Mouse (Mus musculus) forebrain, embryonic 13.5 days (tissue): Measurements from ENCODE around the gene Wdsub1. TPM values are rescaled to one million over a fixed set of nuclear protein-coding genes. Genes with fewer than 3 reads are reported as not detected.

Experiments
- ATAC-seq: fragments of 200-750 bp; cut with Nextera tagmentation; 2 replicates; pipeline ENCODE4 v1.8.0; 2017
- H3K27ac ChIP-seq: fragments of 300-500 bp; sonication (generic); 2 replicates; pipeline ENCODE4 v1.5.1; 2015; ENCODE audit warnings: inconsistent platforms, mild to moderate bottlenecking, moderate library complexity
- H3K27me3 ChIP-seq: fragments of 300-500 bp; sonication (generic); 2 replicates; pipeline ENCODE4 v1.6.1; 2015; ENCODE audit warnings: mild to moderate bottlenecking, inconsistent platforms
- H3K36me3 ChIP-seq: fragments of 300-500 bp; sonication (generic); 2 replicates; pipeline ENCODE4 v1.6.1; 2015; ENCODE audit warnings: mild to moderate bottlenecking, inconsistent platforms; ENCODE audit not compliant: poor library complexity, severe bottlenecking
- H3K4me1 ChIP-seq: fragments of 300-500 bp; sonication (generic); 2 replicates; pipeline ENCODE4 v1.6.1; 2015; ENCODE audit warnings: inconsistent platforms
- H3K4me2 ChIP-seq: fragments of 300-500 bp; sonication (generic); 2 replicates; pipeline ENCODE4 v1.6.1; 2015; ENCODE audit warnings: inconsistent platforms, mild to moderate bottlenecking, moderate library complexity
- H3K4me3 ChIP-seq: fragments of 300-500 bp; sonication (generic); 2 replicates; pipeline ENCODE4 v1.5.1; 2015; ENCODE audit warnings: mild to moderate bottlenecking, inconsistent platforms
- H3K9ac ChIP-seq: fragments of 300-500 bp; sonication (generic); 2 replicates; pipeline ENCODE4 v1.6.1; 2015; ENCODE audit warnings: mild to moderate bottlenecking, inconsistent platforms
- H3K9me3 ChIP-seq: fragments of 300-500 bp; sonication (generic); replicated peaks from 2 replicates; pipeline ENCODE4 v1.6.1; 2016; ENCODE audit warnings: inconsistent platforms
- WGBS: fragments of 180-500 bp; shearing (Covaris S2); methylation state at CpG from one replicate; pipeline ENCODE4 v1.1.7; 2015; 5-methylcytosine and 5-hydroxymethylcytosine counted together
- polyA plus RNA-seq: library from polyadenylated mRNA; unstranded; fragments of >200 nt; fragmentation: Nextera tagmentation; extraction: Ambion mirVana; gene quantifications from 2 replicates; pipeline ENCODE4 v1.2.1, GENCODE M21; 2015

Wdsub1 gene
- 12.3 and 13.7 TPM in 2 replicates for polyA plus RNA-seq

- H3K27ac ChIP-seq, result 0 out of 2 replicates have a peak within 1 kb of the TSS, but pooled peaks have one; percentile 42
- H3K9me3 ChIP-seq, result no peaks in the 10 kb centered on the region
- WGBS, result 5% methylated on average over 57 of the region's 57 CpGs
- H3K9ac ChIP-seq, result peak within 1 kb of the TSS; percentile 76
- peak; percentile 97 for ATAC-seq
- no peaks in the 10 kb centered on the region for H3K36me3 ChIP-seq
- no peaks in the 10 kb centered on the region; the same call in 1 of the 2 replicates for H3K4me1 ChIP-seq
- H3K4me2 ChIP-seq, result peak within 1 kb of the TSS; percentile 82
- no peaks in the 10 kb centered on the region for H3K27me3 ChIP-seq
- peak within 1 kb of the TSS; percentile 81 for H3K4me3 ChIP-seq
Measured at GRCm38 (mm10) chr2:59881831-59882741, at the start of gene Wdsub1. Gene Wdsub1, minus strand, starts transcription at chr2:59882591.

GRCm38 (mm10) chr2:59913610-59914009, 31.2 kb upstream of the Wdsub1 start:
- Histone ChIP-seq H3K9me3 (no peaks in the 10 kb centered on the region), H3K4me3 (no peak overlapping the region), H3K27ac (no peak overlapping the region), H3K4me1 (no peaks in the 10 kb centered on the region), H3K9ac (no peak overlapping the region), H3K36me3 (peaks cover 77% of the 10 kb centered on the region), H3K27me3 (no peaks in the 10 kb centered on the region), H3K4me2 (no peak overlapping the region)
- no peak for ATAC-seq
- WGBS, result 76% methylated on average over 11 of the region's 11 CpGs

- H3K36me3 ChIP-seq, result peaks cover 66% of the 10 kb centered on the region
Measured at GRCm38 (mm10) chr2:59908048-59908447, 25.7 kb upstream of the Wdsub1 start.

GRCm38 (mm10) chr2:59904007-59904406, 21.6 kb upstream of the Wdsub1 start:
- H3K4me2 ChIP-seq, result no peak overlapping the region
- H3K27me3 ChIP-seq, result no peaks in the 10 kb centered on the region
- no peaks in the 10 kb centered on the region for H3K4me1 ChIP-seq
- H3K4me3 ChIP-seq, result no peak overlapping the region
- no peak overlapping the region for H3K27ac ChIP-seq
- 85% methylated on average over 7 of the region's 7 CpGs for WGBS
- H3K9ac ChIP-seq, result no peak overlapping the region
- no peak for ATAC-seq
- peaks cover 64% of the 10 kb centered on the region for H3K36me3 ChIP-seq
- no peaks in the 10 kb centered on the region for H3K9me3 ChIP-seq

More at GRCm38 (mm10) chr2:59908048-59908447, 25.7 kb upstream of the Wdsub1 start:
- Histone ChIP-seq H3K4me3 (no peak overlapping the region), H3K9ac (no peak overlapping the region), H3K4me1 (no peaks in the 10 kb centered on the region), H3K4me2 (no peak overlapping the region), H3K9me3 (no peaks in the 10 kb centered on the region), H3K27ac (no peak overlapping the region), H3K27me3 (no peaks in the 10 kb centered on the region)
- ATAC-seq, result no peak
- WGBS, result 91% methylated on average over 9 of the region's 9 CpGs

GRCm38 (mm10) chr2:59898666-59899065, 16.3 kb upstream of the Wdsub1 start:
- H3K4me3 ChIP-seq, result no peak overlapping the region
- H3K9me3 ChIP-seq, result no peaks in the 10 kb centered on the region
- H3K4me2 ChIP-seq, result no peak overlapping the region
- no peaks in the 10 kb centered on the region for H3K27me3 ChIP-seq
- no peak overlapping the region for H3K9ac ChIP-seq
- no peaks in the 10 kb centered on the region for H3K4me1 ChIP-seq
- H3K27ac ChIP-seq, result no peak overlapping the region
- 81% methylated on average over 4 of the region's 4 CpGs for WGBS
- H3K36me3 ChIP-seq, result peaks cover 53% of the 10 kb centered on the region
- no peak for ATAC-seq

- no peak overlapping the region for H3K9ac ChIP-seq
- 85% methylated on average over 6 of the region's 7 CpGs for WGBS
- no peak overlapping the region for H3K27ac ChIP-seq
- no peak for ATAC-seq
- H3K9me3 ChIP-seq, result no peaks in the 10 kb centered on the region
- no peaks in the 10 kb centered on the region for H3K4me1 ChIP-seq
- H3K36me3 ChIP-seq, result peaks cover 55% of the 10 kb centered on the region
- H3K4me2 ChIP-seq, result no peak overlapping the region
- H3K27me3 ChIP-seq, result no peaks in the 10 kb centered on the region
- H3K4me3 ChIP-seq, result no peak overlapping the region
Measured at GRCm38 (mm10) chr2:59898105-59898504, 15.7 kb upstream of the Wdsub1 start.

- Histone ChIP-seq H3K9me3 (no peaks in the 10 kb centered on the region), H3K9ac (no peak overlapping the region), H3K27ac (no peak overlapping the region), H3K36me3 (peaks cover 51% of the 10 kb centered on the region), H3K4me3 (no peak overlapping the region), H3K27me3 (no peaks in the 10 kb centered on the region), H3K4me1 (no peaks in the 10 kb centered on the region), H3K4me2 (no peak overlapping the region)
- ATAC-seq, result no peak
- 89% methylated on average over 8 of the region's 8 CpGs for WGBS
Measured at GRCm38 (mm10) chr2:59896837-59897236, 14.4 kb upstream of the Wdsub1 start.

GRCm38 (mm10) chr2:59896400-59896799, 14.0 kb upstream of the Wdsub1 start:
- Histone ChIP-seq H3K4me2 (no peak overlapping the region), H3K27me3 (no peaks in the 10 kb centered on the region), H3K9ac (no peak overlapping the region), H3K4me1 (no peaks in the 10 kb centered on the region), H3K27ac (no peak overlapping the region), H3K4me3 (no peak overlapping the region), H3K36me3 (peaks cover 47% of the 10 kb centered on the region), H3K9me3 (no peaks in the 10 kb centered on the region)
- 78% methylated on average over 7 of the region's 7 CpGs for WGBS
- no peak for ATAC-seq

GRCm38 (mm10) chr2:59889699-59890098, 7.3 kb upstream of the Wdsub1 start:
- 92% methylated on average over 6 of the region's 6 CpGs for WGBS
- H3K27ac ChIP-seq, result no peak overlapping the region
- no peak overlapping the region for H3K4me3 ChIP-seq
- no peaks in the 10 kb centered on the region for H3K4me1 ChIP-seq
- no peak overlapping the region for H3K9ac ChIP-seq
- no peaks in the 10 kb centered on the region for H3K27me3 ChIP-seq
- ATAC-seq, result no peak
- H3K36me3 ChIP-seq, result peaks cover 18% of the 10 kb centered on the region
- no peaks in the 10 kb centered on the region for H3K9me3 ChIP-seq
- no peak overlapping the region for H3K4me2 ChIP-seq

- peak; percentile 46 for ATAC-seq
- Histone ChIP-seq H3K4me2 (peak overlapping the region; percentile 82), H3K9me3 (no peaks in the 10 kb centered on the region), H3K9ac (no peak overlapping the region), H3K27ac (no peak overlapping the region), H3K4me3 (peak overlapping the region; percentile 81), H3K27me3 (no peaks in the 10 kb centered on the region), H3K4me1 (no peaks in the 10 kb centered on the region; the same call in 1 of the 2 replicates), H3K36me3 (no peaks in the 10 kb centered on the region)
- 71% methylated on average over 8 of the region's 8 CpGs for WGBS
Measured at GRCm38 (mm10) chr2:59882742-59883281, 421 bp upstream of the Wdsub1 start.

GRCm38 (mm10) chr2:59881404-59881803, 987 bp downstream of the Wdsub1 start:
- Histone ChIP-seq H3K9me3 (no peaks in the 10 kb centered on the region), H3K27ac (no peak overlapping the region), H3K4me1 (no peaks in the 10 kb centered on the region; the same call in 1 of the 2 replicates), H3K9ac (no peak overlapping the region), H3K36me3 (no peaks in the 10 kb centered on the region), H3K4me2 (peak overlapping the region; percentile 82), H3K27me3 (no peaks in the 10 kb centered on the region), H3K4me3 (peak overlapping the region; percentile 81; the same call in 1 of the 2 replicates)
- WGBS, result 82% methylated on average over 6 of the region's 6 CpGs
- no peak for ATAC-seq

- Histone ChIP-seq H3K9ac (no peak overlapping the region), H3K4me1 (no peaks in the 10 kb centered on the region; the same call in 1 of the 2 replicates), H3K4me2 (no peak overlapping the region), H3K27me3 (no peaks in the 10 kb centered on the region), H3K9me3 (no peaks in the 10 kb centered on the region), H3K36me3 (no peaks in the 10 kb centered on the region), H3K4me3 (no peak overlapping the region), H3K27ac (no peak overlapping the region)
- no peak for ATAC-seq
- WGBS, result 77% methylated on average over 19 of the region's 19 CpGs
Measured at GRCm38 (mm10) chr2:59878221-59878620, 4.2 kb downstream of the Wdsub1 start.
